Mouse (Mus musculus) frontal cortex, postnatal 14 days (tissue): ENCODE data around the gene Spo11.

ENCODE experiments used
- DNase-seq, 2 experiments: peaks; one replicate each; pipeline ENCODE4 v3.0.0; 2022; ENCODE audit warnings: low spot score in 2 of 2

Gene Spo11

GRCm38 (mm10) chr2:173030591-173031338 is 53.3 kb downstream of the Spo11 start:
- no peak for DNase-seq

- no peak for DNase-seq
Observed at GRCm38 (mm10) chr2:173033531-173033930, 56.0 kb downstream of the Spo11 start.

- DNase-seq, result no peak
Observed at GRCm38 (mm10) chr2:173034998-173035397, 57.5 kb downstream of the Spo11 start.

DNA sequence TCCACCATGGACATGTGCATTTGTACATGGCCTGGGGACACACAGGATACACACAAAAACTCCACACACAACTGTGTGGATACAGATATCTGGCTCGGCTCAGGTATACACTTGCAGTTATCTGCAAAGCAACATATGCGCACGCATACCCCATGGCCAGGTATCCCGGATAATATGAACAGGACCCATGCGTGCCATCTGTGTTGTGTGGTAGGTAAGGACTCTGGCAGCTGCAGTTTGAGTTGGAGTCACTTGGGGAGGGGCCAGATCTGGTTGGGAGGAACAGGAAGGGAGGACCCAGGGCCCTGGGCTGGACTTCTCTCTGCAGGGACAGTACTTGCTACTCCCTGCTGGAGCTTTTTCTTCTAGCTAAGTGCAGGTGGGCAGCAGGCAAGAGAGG is 58.2 kb downstream of the Spo11 start:
- DNase-seq, result no peak

DNA sequence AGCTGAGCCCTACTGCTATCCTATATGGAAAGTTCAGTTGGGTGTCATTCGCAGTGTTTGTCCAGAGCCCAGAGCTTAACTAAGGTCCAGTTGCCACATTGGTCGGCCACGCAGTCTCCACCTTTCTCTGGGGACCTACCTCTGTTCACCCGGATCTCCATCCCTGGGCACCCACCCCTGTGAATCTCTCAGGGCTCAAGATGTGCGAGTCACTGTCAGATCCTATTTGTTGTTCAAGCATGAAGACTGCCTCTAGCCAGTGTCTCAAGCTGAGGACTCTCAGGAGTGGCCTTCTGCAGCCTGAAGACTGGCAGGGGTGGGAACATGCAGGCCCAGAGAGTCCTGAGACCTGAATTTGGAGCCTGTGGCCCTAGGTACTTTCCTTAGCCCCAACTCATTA is 58.6 kb downstream of the Spo11 start:
- DNase-seq, result no peak

- no peak for DNase-seq
Observed at GRCm38 (mm10) chr2:173036611-173037010, 59.1 kb downstream of the Spo11 start.

DNA sequence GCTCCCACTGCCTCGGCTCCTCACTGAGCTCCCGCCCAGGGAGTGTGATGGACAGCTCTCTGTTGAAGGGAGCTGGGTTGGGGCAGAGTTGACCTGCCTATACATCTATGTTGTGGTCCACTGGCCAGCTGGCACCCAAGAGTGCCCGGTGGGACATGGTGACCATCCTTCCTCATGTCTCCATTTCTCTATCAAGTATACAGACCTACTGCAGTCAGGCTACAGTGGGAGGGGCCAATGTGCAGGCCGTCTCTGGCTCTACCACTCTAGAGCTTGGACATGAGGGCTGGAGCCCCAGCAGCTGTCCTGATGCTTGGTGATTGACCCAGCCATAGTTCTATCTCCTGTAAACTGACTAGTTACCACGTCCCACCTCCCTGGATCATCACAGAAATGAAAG is 59.8 kb downstream of the Spo11 start:
- no peak for DNase-seq

GRCm38 (mm10) chr2:173037827-173038607 is 60.5 kb downstream of the Spo11 start:
- no peak for DNase-seq

- no peak for DNase-seq
Observed at GRCm38 (mm10) chr2:173039041-173039440, 61.5 kb downstream of the Spo11 start.

DNA sequence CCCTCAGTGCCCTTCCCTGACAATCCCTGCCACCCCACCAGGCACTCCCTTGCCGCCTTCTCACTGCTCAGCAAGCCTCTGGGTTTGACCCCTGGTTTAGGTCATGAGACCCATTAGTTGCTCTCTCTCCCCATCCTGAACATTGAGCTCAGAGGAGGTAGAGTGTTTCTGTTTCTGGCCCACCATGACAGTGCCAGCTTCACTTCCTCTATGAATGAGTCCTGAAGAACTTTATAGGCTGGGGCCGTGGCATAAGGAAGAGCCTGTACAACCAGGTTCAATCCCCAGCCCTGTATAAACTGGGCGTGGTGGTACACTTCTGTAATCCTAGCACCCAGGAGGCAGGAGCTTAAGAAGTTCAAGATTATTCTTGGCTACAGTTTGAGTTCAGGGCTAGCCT is 63.3 kb downstream of the Spo11 start:
- DNase-seq, result no peak

DNA sequence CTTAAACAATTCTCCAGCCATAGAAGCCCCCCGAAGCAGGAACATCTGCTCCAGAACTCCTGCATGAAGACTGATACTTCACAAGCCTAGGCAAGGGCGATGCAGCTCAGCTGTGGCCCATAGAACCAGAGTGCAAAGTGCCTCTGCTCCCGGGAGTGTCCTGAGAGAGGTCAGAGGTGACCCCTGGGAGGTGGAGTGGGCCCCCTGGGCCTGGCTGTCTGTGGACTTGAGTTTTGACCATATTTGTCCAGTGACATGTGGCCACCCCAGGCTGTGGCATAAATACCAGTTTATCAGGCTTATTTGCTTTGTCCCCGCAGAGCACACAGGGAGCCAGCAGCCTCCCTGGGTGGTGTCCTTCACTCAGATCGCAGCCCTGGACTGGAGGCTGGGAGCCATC is 63.7 kb downstream of the Spo11 start:
- DNase-seq, result no peak

GRCm38 (mm10) chr2:173041893-173042292 is 64.4 kb downstream of the Spo11 start:
- no peak for DNase-seq

DNA sequence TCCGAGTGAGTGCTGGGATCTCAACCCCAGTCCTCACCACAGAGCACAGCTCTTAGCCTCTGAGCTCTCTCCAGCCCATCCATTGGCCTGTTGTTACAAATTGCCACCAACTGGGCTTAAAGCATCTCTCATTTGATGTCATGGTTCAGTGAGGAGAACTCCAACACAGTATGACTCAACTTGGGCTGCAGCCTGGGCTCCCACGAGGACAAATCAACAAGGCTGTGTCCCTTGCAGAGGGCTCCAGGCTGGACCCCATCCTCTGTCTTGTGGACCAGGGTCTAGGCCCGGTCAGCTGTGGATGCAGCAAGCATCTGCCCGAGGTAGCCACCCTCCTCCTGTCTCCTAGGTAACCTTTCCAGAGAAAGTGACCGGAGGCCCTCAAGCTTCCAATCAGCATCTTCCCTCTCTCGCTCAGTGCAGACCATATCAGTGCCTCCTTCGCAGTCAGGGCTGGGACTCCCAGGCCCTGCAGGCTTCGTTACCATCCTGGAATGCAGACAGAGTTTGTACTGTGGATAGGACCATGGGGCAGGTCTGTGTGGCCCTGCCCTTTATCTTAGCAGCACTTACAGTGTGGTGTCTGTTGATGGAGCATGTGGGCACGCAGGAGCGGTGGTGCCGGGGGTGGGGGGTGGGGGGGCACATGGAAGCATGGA is 65.1 kb downstream of the Spo11 start:
- DNase-seq, result no peak
